Mouse (Mus musculus) heart, embryonic 12.5 days (tissue): Measurements from ENCODE around the gene Rpn2. TPM values are rescaled to one million over a fixed set of nuclear protein-coding genes. Genes with fewer than 3 reads are reported as not detected.

Experiments used
- ATAC-seq: fragments of 200-750 bp; cut with Nextera tagmentation; 2 replicates; pipeline ENCODE4 v1.8.0; 2017; ENCODE audit warnings: moderate TSS enrichment, moderate library complexity; ENCODE audit not compliant: insufficient number of reproducible peaks, low FRiP score
- H3K27ac ChIP-seq: fragments of 300-500 bp; sonication (generic); 2 replicates; pipeline ENCODE4 v1.5.1; 2016; ENCODE audit warnings: mild to moderate bottlenecking, moderate library complexity; ENCODE audit not compliant: poor library complexity, severe bottlenecking
- H3K27me3 ChIP-seq: fragments of 300-500 bp; sonication (generic); replicated peaks from 2 replicates; pipeline ENCODE4 v1.6.1; 2016; ENCODE audit warnings: mild to moderate bottlenecking, moderate library complexity
- H3K36me3 ChIP-seq: fragments of 300-500 bp; sonication (generic); 2 replicates; pipeline ENCODE4 v1.6.1; 2016; ENCODE audit warnings: mild to moderate bottlenecking, moderate library complexity
- H3K4me1 ChIP-seq: fragments of 300-500 bp; sonication (generic); replicated peaks from 2 replicates; pipeline ENCODE4 v1.6.1; 2016; ENCODE audit warnings: mild to moderate bottlenecking
- H3K4me2 ChIP-seq: fragments of 300-500 bp; sonication (generic); 2 replicates; pipeline ENCODE4 v1.6.1; 2016; ENCODE audit warnings: mild to moderate bottlenecking, moderate library complexity
- H3K4me3 ChIP-seq: fragments of 300-500 bp; sonication (generic); 2 replicates; pipeline ENCODE4 v1.5.1; 2016; ENCODE audit warnings: mild to moderate bottlenecking
- H3K9ac ChIP-seq: fragments of 300-500 bp; sonication (generic); 2 replicates; pipeline ENCODE4 v1.6.1; 2016; ENCODE audit warnings: mild to moderate bottlenecking, moderate library complexity
- H3K9me3 ChIP-seq: fragments of 300-500 bp; sonication (generic); replicated peaks from 2 replicates; pipeline ENCODE4 v1.6.1; 2016; ENCODE audit warnings: mild to moderate bottlenecking, moderate library complexity
- WGBS: fragments of 180-500 bp; shearing (Covaris S2); methylation state at CpG from one replicate; pipeline ENCODE4 v1.1.7; 2016; 5-methylcytosine and 5-hydroxymethylcytosine counted together
- polyA plus RNA-seq: library from polyadenylated mRNA; unstranded; fragments of >200 nt; fragmentation: Nextera tagmentation; extraction: Ambion mirVana; gene quantifications from 2 replicates; pipeline ENCODE4 v1.2.1, GENCODE M21; 2016

The Rpn2 gene
- polyA plus RNA-seq, 1 experiment from 2014 or later = 207 TPM

DNA sequence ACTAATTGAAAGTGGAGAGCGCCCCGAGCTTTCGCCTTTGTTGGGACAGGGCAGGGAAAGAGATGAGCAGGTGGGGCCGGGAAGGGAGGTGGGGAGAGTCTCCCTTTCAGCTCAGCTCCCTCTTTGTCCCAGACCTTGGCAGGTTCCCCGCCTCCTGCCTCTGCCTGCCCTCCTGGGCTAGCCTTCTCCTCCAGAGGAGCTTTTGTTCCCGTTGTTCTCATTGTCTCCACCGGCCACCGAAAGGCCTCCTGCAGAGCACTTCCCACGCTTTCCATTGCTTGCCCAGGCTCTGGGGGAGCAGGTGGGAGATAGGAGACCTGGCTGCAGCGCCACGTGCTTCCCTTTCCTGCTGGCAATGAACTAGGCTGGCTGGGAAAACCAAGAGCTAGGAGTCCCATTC is 49.8 kb downstream of the Rpn2 start:
- no peaks in the 10 kb centered on the region for H3K9me3 ChIP-seq
- no peak overlapping the region for H3K4me2 ChIP-seq
- 36% methylated on average over 11 of the region's 11 CpGs for WGBS
- no peak for ATAC-seq
- 0 out of 2 replicates have a peak overlapping the region, but pooled peaks have one; percentile 27 for H3K9ac ChIP-seq
- peaks cover 13% of the 10 kb centered on the region; the same call in 1 of the 2 replicates for H3K4me1 ChIP-seq
- peaks cover 53% of the 10 kb centered on the region for H3K36me3 ChIP-seq
- H3K27ac ChIP-seq = no peak overlapping the region
- H3K27me3 ChIP-seq = no peaks in the 10 kb centered on the region
- H3K4me3 ChIP-seq = no peak overlapping the region

DNA sequence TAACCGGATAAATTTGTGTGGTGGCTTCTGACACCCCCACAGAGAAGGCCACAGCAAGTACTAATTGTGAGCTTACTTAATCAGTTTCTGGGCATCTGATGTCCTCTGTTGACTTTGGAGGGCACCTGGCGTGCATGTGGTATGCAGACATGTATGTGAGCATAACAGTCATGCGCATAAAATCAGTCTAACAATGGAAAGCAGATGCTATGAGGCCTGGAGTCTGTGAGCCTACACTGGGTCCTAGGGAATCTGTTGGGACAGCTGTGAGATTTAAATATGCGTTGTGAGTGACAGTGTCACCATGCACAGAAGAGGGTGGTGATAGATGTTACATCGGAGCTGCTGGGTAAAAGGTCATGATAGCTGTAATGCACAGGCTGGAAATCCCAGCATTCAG is 53.2 kb downstream of the Rpn2 start:
- H3K4me2 ChIP-seq = no peak overlapping the region
- no peak overlapping the region for H3K4me3 ChIP-seq
- H3K27ac ChIP-seq = no peak overlapping the region
- H3K36me3 ChIP-seq = peaks cover 20% of the 10 kb centered on the region
- H3K4me1 ChIP-seq = peaks cover 19% of the 10 kb centered on the region
- ATAC-seq = no peak
- H3K9ac ChIP-seq = no peak overlapping the region
- no peaks in the 10 kb centered on the region for H3K27me3 ChIP-seq
- no peaks in the 10 kb centered on the region for H3K9me3 ChIP-seq
- WGBS = 65% methylated on average over 5 of the region's 5 CpGs

DNA sequence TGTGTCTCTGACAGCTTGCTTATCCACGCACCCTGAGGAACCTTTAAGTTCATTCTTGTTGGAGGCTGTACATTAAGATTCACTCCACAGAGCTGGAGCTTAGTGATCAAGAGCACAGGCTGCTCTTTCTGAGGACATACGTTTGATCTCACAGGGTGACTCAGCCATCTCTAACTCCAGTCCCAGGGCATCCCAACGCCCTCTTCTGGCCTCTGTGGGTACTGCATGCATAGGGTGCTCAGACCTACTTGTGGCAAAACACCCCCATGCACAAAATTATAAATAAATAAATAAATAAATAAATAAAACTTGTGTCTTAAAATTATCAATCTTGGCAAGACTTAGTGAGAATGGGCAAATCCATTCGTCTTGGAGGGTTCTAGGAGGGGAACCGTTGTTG is 59.8 kb downstream of the Rpn2 start:
- no peaks in the 10 kb centered on the region for H3K27me3 ChIP-seq
- H3K9me3 ChIP-seq = no peaks in the 10 kb centered on the region
- H3K27ac ChIP-seq = no peak overlapping the region
- no peak overlapping the region for H3K4me2 ChIP-seq
- no peak overlapping the region for H3K9ac ChIP-seq
- H3K36me3 ChIP-seq = no peaks in the 10 kb centered on the region
- peaks cover 12% of the 10 kb centered on the region for H3K4me1 ChIP-seq
- 40% methylated on average over 5 of the region's 5 CpGs for WGBS
- no peak overlapping the region for H3K4me3 ChIP-seq
- no peak for ATAC-seq

DNA sequence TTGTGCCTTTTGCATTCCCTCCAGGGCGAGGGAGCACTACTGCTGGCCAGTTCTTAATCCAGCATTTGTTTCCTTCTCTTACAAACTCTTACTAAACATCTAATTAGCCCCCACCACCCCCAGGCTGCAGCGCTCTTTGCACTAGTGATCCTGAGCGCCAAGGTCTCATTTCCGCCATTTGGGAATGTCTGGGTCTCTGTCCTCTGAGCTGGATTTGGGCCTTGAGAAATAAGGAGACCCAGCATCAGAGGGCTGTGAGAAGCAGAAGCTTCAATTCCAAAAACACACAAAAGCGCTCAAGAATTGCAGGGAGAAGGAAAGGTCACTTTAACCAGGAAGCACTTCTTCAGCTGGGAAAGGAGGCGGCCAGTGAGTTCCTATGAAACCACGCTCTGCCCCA is 60.7 kb downstream of the Rpn2 start:
- H3K4me1 ChIP-seq = peaks cover 12% of the 10 kb centered on the region
- H3K27me3 ChIP-seq = no peaks in the 10 kb centered on the region
- H3K9ac ChIP-seq = no peak overlapping the region
- no peaks in the 10 kb centered on the region for H3K36me3 ChIP-seq
- no peak overlapping the region for H3K27ac ChIP-seq
- no peak overlapping the region for H3K4me2 ChIP-seq
- no peaks in the 10 kb centered on the region for H3K9me3 ChIP-seq
- no peak for ATAC-seq
- 74% methylated on average over 7 of the region's 7 CpGs for WGBS
- H3K4me3 ChIP-seq = no peak overlapping the region

- Histone ChIP-seq H3K4me1 (peaks cover 12% of the 10 kb centered on the region), H3K27me3 (no peaks in the 10 kb centered on the region), H3K4me2 (no peak overlapping the region), H3K4me3 (no peak overlapping the region), H3K27ac (no peak overlapping the region), H3K9ac (no peak overlapping the region), H3K36me3 (no peaks in the 10 kb centered on the region), H3K9me3 (no peaks in the 10 kb centered on the region)
- 37% methylated on average over 7 of the region's 7 CpGs for WGBS
- ATAC-seq = no peak
These were observed 61.5 kb downstream of the Rpn2 start for GRCm38 (mm10) chr2:157340221-157340741.

- Histone ChIP-seq H3K27me3 (no peaks in the 10 kb centered on the region), H3K27ac (no peak overlapping the region), H3K4me3 (no peak overlapping the region), H3K4me2 (no peak overlapping the region), H3K4me1 (0 out of 2 replicates have a peak, but pooled peaks cover 7% of the 10 kb centered on the region), H3K9me3 (no peaks in the 10 kb centered on the region), H3K9ac (no peak overlapping the region), H3K36me3 (no peaks in the 10 kb centered on the region)
- ATAC-seq = no peak
- 39% methylated on average over 11 of the region's 11 CpGs for WGBS
These were observed 62.9 kb downstream of the Rpn2 start for GRCm38 (mm10) chr2:157341554-157342270.

GRCm38 (mm10) chr2:157342328-157342926 is 63.6 kb downstream of the Rpn2 start:
- peaks cover 11% of the 10 kb centered on the region; the same call in 1 of the 2 replicates for H3K4me1 ChIP-seq
- H3K36me3 ChIP-seq = no peaks in the 10 kb centered on the region
- no peaks in the 10 kb centered on the region for H3K27me3 ChIP-seq
- ATAC-seq = no peak
- H3K9ac ChIP-seq = no peak overlapping the region; the same call in 1 of the 2 replicates
- 45% methylated on average over 5 of the region's 5 CpGs for WGBS
- H3K4me2 ChIP-seq = no peak overlapping the region
- no peak overlapping the region for H3K27ac ChIP-seq
- no peaks in the 10 kb centered on the region for H3K9me3 ChIP-seq
- H3K4me3 ChIP-seq = no peak overlapping the region

DNA sequence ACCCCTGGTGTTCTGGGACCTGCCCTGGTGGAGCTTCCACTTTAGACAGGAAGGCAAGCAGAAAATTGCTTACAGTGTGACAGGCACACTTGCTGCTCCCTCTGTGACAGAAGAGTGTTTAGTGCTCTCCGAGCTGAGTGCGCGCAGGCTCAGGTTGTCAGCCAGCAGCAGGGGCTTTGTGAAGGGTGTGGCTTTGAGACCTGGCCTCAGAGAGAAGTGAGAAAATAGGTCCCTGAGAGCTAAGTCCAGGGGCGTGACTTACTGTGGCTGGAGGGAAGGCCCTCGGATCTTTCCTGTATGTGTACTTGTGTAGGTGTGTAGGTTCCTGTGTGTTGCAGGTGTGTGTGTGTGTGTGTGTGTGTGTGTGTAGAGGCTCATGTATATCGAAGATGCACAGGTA is 64.5 kb downstream of the Rpn2 start:
- whole genome bisulfite sequencing = 70% methylated on average over 6 of the region's 6 CpGs
- H3K4me2 ChIP-seq = no peak overlapping the region
- no peak overlapping the region for H3K27ac ChIP-seq
- H3K4me1 ChIP-seq = peaks cover 13% of the 10 kb centered on the region; the same call in 1 of the 2 replicates
- H3K4me3 ChIP-seq = no peak overlapping the region
- no peaks in the 10 kb centered on the region for H3K27me3 ChIP-seq
- no peak for ATAC-seq
- H3K36me3 ChIP-seq = no peaks in the 10 kb centered on the region
- no peaks in the 10 kb centered on the region for H3K9me3 ChIP-seq
- no peak overlapping the region for H3K9ac ChIP-seq

DNA sequence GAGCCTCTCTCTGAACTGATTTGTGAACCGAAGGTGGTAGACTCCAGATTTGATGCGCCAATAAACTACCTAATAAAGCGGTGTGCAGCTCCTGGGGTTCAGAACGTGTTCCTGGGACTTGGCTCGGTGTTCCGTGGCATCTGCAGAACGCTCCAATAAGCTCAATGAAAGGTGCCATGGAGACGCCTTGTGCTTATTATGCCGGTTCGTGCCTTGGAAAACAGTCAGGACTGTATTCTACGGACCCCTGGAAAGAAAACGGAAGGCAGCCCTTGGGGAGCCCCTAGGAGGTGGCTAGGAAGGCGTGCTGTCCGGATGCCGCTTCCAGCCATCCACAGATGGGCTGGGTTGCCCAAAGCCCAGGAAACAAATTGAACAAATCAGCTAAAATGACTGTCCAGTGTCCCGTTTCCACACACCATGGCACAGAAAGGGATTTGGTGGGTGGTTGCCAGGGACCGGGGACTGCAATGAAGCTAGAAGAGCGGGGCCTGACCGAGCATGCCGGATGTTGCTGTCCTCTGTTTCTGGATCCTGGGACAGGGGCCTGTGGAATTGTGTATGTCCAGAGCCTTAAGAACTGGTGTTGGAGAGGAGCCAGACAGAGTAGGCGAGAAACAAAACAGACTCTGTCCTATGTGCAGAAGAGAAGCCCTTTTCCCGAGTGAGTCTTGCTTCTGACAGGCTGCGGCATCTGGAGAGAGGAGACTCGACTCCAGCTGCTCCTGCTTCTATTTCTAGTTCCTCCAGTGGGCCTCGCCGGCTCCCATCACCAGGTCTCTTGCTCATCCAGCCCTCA is 68.7 kb downstream of the Rpn2 start, which contains the start of gene Ghrh:
Gene Ghrh (minus strand): TSS at position 146 of the 799 bp plus-strand sequence.
- peak within 1 kb of the TSS; percentile 17; the same call in 1 of the 2 replicates for H3K4me2 ChIP-seq

DNA sequence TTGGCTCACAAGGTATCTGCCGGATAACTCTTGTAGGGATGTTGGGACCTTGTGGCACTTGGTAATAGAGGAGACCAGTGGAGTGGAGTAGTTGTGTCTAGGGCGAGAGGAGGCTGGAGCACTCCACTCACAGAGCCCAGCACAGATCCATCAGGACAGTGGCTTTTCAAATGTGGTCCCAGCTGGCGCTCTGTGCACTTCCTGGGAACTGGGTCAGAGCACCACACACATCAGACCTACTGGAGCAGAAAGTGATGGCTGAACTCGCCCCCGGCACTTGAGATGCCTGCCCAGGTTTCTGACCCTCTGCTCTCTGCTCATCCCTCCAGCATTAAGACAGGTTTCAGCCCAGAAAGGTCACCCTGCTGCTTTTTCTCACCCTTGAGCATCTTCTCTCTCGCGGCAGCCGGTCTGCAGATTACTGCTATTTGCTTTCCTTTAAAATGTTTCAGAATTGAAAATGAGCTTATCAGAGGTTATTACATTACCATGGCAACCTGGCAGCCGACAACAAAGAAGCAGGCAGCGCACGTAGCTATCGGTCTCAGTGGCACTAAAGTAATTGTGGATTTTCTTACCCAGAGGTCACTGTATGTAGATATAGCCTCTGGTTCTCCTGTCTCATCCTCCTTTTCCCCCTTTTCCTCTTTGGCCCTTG is 70.4 kb downstream of the Rpn2 start:
- H3K4me1 ChIP-seq = peaks cover 13% of the 10 kb centered on the region; the same call in 1 of the 2 replicates
- WGBS = 59% methylated on average over 12 of the region's 12 CpGs
- no peak overlapping the region for H3K27ac ChIP-seq
- no peak overlapping the region for H3K9ac ChIP-seq
- no peaks in the 10 kb centered on the region for H3K36me3 ChIP-seq
- H3K4me3 ChIP-seq = no peak overlapping the region
- no peaks in the 10 kb centered on the region for H3K27me3 ChIP-seq
- no peak overlapping the region for H3K4me2 ChIP-seq
- ATAC-seq = no peak
- no peaks in the 10 kb centered on the region for H3K9me3 ChIP-seq

More for the DNA sequence above, 68.7 kb downstream of the Rpn2 start, which contains the start of gene Ghrh:
- Histone ChIP-seq H3K4me1 (peaks cover 13% of the 10 kb centered on the region; the same call in 1 of the 2 replicates), H3K27ac (peak within 1 kb of the TSS; percentile 73), H3K4me3 (no peak within 1 kb of the TSS), H3K27me3 (no peaks in the 10 kb centered on the region), H3K9ac (0 out of 2 replicates have a peak within 1 kb of the TSS, but pooled peaks have one; percentile 2), H3K36me3 (no peaks in the 10 kb centered on the region), H3K9me3 (no peaks in the 10 kb centered on the region)
- ATAC-seq = no peak
- WGBS = 66% methylated on average over 26 of the region's 26 CpGs
